Mouse (Mus musculus) frontal cortex, postnatal 10 days (tissue): ENCODE data around the gene Psmd12.
A peak's percentile ranks its signal among the peaks of the same experiment; 100 is the strongest.

ENCODE experiments used
- DNase-seq, 2 experiments: peaks; one replicate each; pipeline ENCODE4 v3.0.0; 2022; ENCODE audit warnings: low spot score in 2 of 2, mixed read lengths in 1 of 2

Gene Psmd12

DNA sequence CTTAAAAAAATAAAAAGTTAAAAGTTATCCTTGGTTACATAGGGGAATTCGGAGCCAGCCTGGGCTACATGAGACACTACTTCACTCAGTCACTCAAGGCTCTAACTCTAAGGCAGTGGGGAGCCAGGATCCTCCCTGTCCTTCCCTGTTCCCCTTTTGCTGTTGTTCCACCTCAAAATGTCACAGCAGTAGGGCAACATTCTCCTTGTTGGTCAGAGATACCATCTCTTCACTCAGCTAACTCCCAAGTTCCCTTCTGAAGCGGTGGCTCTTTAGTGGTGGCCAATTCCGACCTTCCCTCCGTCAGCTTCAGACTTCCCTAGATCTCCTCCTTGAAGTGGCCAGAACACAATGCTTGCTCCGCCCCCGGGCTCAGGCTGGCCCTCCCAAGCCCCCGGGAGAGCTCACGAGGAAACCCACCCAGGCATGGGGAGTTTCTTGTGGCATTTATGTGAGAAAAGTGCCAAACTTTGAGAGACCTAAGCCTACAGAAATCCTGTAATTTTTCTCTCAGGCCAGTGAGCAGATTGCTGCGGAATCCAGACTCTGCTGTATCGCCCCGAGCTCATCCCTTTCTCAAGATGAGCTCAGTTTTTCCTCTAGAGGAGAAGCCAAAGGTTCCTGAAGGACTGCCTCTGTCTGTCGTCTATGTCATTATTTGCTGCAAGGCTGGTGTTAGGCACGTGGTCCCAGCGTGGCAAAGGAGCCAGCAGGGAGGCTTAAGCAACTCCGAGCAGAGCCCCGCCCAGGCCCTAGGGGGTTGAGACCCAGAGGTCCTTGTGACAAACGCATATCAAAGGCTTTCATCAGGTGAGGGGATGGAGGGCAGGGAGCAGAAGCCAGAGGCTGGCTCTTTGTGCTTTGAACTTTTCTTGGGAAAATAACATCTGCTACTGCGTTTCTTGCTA is 31.3 kb downstream of the Psmd12 start:
- no peak for DNase-seq

DNA sequence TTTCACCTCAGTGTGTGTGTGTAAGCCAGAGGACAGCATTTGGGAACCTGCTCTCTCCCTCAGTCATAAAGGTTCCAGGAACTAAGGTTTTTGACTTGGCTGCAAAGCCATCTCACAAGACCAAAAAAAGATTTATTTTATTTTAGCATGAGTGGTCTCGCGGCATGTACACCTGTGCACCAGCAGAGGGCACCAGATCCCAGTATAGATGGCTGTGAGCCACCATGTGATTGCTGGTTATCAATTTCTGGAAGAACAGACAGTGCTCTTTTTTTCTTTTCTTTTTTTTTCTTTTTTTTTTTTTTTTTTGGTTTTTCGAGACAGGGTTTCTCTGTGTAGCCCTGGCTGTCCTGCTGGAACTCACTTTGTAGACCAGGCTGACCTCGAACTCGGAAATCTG is 32.7 kb downstream of the Psmd12 start:
- peak in 1 of 2 experiments; percentile 64 for DNase-seq

DNA sequence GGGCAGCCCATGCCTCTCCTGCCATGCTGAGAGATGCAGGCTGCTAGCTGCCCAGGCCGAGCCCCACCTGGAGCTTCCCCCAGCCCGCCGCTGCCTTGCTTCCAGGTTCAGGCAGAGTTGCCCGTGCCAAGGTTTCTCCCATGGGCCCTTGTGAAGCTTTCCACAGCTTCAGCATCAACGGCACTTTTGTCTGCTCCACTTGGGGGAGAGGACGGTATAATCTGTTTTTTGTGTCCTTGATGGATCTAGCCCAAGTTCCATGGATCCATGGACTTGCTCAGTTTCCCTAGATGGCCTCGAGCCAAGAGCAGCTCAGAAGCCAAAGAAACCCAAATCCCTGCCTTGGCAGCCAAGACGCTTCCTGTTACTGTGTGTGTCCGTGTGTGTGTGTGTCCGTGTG is 33.8 kb downstream of the Psmd12 start:
- no peak for DNase-seq

DNA sequence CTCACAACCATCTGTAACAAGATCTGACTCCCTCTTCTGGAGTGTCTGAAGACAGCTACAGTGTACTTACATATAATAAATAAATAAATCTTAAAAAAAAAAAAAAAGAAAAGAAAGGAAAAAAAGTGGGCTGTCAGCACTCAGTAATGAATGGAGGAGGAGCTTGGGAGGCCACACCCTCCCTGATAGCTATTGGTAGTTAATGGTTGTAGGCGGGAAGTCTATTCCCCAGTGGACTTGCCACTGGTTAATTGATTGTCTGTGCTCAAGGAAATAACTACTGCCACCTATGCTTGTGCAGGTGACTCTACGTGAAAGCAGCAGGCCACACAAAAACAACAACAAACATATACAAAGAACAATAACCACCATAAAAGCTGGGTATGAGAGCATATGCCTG is 37.1 kb downstream of the Psmd12 start:
- DNase-seq: no peak

DNA sequence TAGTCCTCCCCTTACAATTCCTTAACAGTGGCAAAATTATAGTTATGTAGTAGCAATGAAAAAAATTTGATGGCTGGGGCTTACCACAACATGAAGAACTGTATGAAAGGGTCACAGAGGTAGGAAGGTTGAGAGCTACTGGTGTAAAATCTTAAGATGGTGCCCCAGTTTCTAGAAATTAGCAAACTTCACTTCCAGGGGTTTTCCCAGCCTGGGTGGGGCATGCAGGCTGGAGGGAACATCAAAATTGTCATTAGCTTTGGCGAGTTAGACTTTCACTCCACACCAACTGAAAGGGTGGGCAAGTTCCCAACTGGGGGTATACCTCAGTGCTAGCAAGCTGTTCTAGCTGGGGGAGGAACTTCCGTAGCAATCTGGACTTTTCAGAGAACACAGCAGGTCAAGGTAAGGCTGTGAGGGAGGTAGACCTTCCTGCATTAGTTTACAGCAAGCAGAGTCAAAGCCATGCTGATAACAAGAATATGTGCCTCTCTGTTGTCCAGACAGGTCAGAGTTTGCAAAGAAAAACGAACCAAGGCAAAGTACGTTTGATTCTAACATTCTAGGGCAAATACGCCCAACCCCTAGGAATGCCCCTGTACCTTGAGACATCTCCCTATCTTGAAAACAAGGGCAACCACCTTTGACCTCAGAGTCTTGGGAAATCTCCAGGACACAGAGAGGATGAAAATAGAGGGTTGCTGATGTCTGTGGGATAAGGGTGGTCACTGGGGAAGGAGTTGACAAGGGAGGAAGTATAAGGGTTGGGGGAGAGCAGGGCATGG is 39.6 kb downstream of the Psmd12 start:
- no peak for DNase-seq

DNA sequence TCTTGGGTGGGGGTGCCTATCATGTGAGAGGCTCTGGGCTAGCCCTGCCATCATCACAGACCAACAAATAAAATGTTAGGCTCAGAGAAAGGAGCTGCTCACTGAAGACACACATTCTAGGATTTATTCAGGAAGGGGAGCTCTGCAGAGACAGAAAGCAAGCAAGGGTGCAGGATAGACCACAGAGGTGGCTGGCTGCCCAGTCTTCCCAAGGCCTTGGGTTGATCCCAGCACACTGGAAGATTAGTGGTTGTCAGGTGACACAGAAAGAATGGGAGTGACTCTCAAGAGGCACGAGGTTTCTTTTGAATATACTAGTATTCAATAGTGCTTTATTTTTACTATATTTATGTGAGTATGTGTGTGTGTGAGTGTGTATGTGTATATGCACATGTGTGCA is 41.9 kb downstream of the Psmd12 start:
- DNase-seq: no peak

DNA sequence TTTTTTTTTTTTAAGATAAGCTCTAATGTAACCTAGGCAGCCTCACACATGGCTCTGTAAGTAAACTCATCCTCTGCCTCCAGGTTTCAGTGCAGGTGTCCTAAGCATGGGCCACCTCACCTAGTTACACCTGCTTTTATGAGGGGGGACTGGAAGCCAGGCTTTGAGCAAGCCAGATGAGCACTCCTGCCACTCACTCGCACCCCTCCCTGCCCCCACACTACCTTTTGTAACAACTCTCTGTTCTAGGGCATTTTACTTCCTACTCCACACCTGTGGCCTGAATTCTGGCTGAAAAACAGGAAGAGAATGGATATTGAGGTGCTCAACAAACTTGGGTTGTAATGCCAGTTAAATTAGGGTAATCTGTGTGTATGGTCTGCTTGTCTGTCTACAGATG is 45.7 kb downstream of the Psmd12 start:
- DNase-seq: no peak

DNA sequence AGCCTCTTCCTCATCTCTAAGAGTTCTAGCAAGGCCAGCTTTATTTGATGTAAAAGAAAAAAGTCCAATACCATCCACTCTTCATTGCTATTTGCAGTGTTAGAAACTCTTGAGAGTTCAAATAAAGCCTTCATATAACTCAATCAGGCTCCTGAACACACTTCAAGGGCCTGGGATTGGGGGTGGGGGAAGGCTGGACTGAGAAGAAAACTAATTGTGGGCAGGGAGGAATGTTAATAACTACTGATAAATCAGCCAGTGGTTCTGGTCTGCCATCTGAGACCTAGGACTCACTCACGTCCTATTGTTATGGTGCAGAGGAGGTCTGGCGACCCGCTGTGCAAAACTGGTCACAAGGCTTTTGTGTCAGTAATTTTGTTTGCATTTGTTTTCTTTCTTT is 48.3 kb downstream of the Psmd12 start:
- no peak for DNase-seq

DNA sequence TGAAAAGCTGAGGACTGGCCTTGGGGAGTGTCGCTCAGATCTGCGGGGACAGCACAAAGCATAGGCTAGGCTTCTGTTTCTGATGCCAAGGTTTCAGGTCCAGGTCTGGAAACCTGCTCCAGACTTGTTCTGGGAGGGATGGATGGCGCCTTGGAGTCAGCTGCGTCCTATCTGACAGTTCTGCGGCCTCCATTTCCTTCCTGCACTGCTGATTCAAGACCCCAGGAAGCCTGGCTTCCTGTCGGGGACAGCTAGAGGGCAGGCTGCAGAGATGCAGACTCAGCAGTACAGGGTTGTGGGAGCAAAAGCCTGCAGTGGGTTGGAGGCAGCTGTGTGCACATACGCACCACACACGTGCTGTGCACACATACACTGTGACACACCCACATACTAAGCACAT is 50.0 kb downstream of the Psmd12 start:
- DNase-seq: no peak

DNA sequence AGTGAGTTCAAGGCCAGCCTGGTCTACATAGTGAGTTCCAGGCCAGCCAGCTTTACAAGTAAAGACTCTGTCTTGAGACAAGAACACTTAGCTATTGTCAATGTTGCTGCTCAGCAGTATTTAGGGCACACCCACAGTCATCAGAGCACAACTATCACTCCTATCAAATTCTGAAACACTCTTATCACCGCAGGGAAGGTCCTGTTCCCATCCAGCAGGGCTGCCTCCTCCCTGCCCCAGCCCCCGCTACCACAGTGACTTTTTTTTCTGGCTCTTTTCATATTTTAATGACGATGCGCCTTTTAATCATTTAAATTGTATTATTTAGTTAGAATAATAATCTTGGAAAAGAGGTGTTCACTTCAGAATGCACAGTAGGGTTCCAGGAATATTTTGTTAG is 52.2 kb downstream of the Psmd12 start:
- no peak for DNase-seq

DNA sequence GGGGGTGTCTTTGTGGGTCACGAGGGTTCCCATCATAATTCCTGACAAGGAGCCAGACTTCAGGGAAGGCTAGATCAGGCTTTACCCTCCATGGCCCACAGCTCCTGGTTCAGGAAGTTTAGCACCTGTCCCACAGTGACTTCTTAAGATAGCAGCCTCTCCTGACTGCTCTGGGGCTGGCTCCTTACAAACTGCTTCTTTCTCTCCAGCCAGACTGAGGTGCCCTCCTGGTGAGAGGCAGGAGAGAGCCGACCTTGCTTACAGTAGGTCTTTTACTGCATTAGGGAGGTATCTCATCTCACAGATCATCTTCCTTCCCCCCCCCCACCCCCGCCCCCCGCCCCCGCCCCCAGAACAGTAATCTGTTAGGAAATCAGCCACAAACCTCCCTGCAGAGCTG is 53.0 kb downstream of the Psmd12 start:
- DNase-seq: no peak

DNA sequence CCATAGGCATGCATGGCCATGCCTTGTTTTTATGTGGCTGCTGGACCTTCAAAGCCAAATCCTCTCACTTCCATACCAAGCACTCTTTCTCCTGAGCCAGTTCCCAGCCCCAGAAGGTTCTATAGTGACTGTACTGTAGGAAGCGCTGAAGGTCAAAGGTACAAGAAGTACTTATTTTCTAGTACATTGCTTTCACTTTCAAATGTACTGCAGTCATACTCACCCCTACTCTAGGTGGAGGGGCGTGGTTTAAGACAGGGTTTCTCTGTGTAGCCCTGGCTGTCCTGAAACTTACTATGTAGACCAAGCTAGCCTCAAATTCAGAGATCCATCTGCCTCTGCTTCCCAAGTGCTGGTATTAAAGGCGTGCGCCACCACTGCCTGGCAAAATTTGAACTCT is 59.7 kb downstream of the Psmd12 start:
- DNase-seq: no peak

DNA sequence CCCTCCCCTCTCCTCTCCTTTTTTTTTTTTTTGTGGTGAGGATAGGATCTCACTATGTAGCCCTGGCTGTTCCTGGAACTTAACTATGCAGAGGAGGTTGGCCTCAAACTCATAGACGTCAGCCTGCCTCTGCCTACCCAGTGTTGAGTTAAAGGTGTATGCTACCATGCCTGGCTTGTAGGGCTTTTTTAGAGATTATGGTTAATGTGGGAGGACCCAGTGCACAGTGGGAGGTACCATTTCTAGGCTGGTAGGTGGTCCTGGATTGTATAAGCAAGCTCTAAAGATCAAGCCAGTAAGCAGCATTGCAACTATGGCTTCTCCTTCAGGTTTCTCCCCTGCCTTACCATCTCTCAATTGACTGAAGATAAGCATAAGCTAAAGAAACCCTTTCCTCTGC is 61.1 kb downstream of the Psmd12 start:
- no peak for DNase-seq

DNA sequence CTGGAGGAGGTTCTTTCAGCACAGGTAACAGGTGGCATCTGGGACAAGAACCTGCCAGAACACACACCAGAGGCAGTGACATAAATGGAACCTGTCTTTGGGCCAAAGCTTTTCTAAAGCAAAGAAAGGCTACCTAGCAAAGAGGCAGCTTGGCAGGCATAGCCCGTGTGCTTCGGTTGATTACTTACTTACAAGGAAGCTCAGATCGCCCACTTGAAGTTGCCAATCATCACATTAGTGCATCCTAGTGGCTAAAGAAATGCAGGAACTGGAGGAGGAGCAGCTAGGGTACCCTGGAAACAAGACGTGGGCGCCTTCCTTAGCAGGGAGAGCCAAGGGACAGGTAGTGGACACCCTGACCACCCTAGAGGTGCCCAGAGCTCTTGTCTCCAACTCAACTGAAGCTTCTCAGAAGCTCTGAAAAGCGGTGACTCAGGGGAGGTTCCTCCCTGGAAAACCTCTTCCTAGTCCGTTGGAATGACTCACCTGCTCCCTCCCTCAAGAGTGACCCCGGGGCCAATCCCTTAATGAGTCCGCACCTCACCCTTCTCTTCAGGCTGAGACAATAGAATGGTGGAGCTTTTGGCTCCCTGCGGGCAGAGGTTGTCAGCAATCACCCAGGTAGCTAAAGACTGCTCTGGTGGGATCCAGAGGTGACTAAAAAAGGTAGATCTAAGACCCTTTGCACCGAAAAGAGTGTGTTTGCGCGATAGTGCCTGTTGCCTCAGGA is 66.6 kb downstream of the Psmd12 start:
- no peak for DNase-seq

DNA sequence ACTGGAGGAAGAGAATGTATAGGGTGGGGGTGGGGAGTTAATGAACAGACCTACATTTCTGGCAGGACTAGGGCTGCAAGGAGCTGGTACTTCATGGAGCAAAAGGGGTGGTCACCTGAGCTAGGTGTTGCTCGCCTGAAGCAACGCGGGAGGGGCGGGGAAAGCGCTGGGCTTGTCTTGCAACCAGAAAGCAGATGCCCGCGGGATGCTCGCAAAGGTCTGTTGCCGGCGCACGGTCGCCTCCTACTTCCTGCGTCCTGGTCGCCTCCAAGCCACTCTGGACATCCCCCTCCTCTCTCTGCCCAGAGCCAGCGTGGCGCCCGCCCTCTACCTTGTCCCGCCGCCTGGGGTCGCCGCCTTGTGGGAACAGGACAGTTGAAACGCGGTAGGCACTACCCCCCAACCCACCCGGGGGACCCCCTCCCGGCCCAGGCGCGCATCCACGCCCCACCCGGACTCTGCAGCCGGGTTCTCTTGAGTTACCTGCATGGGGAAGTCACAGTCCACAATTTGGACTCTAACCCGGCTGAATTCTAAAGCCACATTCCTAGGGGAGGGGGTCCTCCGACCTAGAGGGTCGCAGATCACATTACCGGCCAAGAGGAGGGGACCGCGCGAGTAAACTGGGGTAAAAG is 67.5 kb downstream of the Psmd12 start:
- peak; percentile 10 to 22 for DNase-seq

DNA sequence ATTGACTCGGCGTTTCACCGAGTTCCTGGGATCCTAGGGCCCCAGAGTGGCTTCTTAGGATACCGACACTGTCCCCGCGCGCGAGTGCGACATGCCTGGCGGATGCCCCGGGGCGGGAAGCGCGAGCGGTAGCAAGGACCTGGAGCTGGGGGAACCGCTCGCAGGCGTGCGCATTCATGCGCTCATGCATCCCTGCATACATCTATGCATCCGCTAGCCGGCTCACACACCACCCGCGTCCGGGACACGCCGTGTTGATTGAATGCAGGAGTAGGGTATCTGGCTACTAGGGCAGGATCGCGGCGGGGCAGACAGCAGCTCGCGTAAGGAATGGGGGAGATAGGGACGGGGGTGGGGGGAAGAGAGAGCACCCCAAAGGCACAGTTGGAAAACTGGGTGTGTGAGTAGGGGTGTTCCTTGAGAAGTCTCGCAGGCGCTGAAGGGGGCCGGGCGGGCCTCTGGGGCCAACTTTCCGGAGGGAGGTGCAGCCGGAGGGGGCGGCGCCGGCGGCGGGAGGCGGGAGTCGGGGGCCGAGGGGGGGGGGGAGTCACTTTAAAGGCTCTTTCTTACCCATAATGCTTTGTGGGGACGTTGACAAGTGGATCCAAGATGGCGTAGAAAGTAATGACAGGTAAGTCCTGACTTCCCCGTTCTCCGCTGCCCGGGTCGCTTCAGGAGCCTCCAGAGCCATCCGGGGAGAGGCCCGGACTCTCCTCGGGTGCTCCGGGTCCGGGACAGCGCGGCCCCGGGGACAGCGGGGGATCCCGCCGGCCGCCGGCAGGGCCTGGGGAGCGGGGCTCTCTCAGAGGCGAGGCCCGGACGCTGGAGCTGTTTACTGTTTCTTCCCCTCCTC is 68.3 kb downstream of the Psmd12 start, which contains the start of gene Helz:
Gene Helz (plus strand): TSS at position 580 of the 853 bp plus-strand sequence.
- peak; percentile 30 to 44 for DNase-seq

DNA sequence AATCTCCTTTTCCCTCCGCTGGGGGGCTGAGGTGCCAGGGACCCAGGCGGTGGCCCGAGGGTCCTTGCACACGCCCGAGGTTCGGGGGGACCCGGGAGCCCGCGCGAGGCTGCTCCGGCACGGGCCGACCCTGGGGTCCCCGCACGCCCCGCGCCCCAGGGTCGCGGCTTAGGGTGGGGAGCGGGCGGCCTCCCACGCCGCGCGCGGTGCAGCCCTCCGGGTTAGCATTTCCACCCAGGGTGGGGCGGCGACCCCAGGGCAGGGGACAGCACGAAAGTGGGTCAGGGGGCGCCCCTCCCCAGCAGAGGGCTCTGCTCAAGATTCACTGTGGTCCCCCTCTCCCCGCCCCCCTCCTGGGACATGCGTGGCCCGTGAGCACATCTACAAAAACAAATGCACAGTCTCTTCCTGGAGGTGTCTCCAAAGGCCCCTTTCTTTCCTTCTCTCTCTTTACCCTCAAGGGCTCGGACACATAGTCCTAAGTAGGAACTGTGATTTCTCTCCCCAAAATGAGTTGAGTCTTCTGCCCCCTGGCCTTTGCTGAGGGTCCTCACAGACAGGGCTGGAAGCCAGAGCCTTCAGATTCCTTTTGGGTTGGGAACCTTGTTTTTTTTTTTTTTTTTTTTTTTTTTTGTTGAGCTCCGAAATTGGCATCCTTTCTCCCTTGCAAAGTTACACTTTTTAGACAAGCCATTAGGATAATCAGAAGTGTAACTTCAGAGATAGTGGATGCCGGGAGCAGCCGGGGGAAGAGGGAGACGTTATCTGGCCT is 69.1 kb downstream of the Psmd12 start:
- DNase-seq: peak; percentile 27 to 40
